Mouse (Mus musculus) hindbrain, embryonic 16.5 days (tissue): ENCODE measurements at regions not wholly inside any gene's neighbourhood (a gene's known extent, or its start where the extent isn't known, plus 50 kb on each side); places are given as distances from the start of the nearest gene placed in this dataset.
A peak's percentile ranks its signal among the peaks of the same experiment; 100 is the strongest.

Experiments
- ATAC-seq: fragments of 200-750 bp; cut with Nextera tagmentation; 2 replicates; pipeline ENCODE4 v1.8.0; 2017; ENCODE audit warnings: moderate TSS enrichment, moderate library complexity
- H3K27ac ChIP-seq: fragments of 300-500 bp; sonication (generic); 2 replicates; pipeline ENCODE4 v1.5.1; 2014; ENCODE audit warnings: low read depth, mild to moderate bottlenecking, control low read depth, low read length, moderate library complexity
- H3K27me3 ChIP-seq: fragments of 300-500 bp; sonication (generic); replicated peaks from 2 replicates; pipeline ENCODE4 v1.6.1; 2014; ENCODE audit warnings: low read length; ENCODE audit not compliant: control insufficient read depth, insufficient read depth
- H3K36me3 ChIP-seq: fragments of 300-500 bp; sonication (generic); 2 replicates; pipeline ENCODE4 v1.6.1; 2014; ENCODE audit warnings: mild to moderate bottlenecking, low read length, moderate library complexity, mixed read lengths; ENCODE audit not compliant: control insufficient read depth, insufficient read depth
- H3K4me1 ChIP-seq: fragments of 300-500 bp; sonication (generic); 2 replicates; pipeline ENCODE4 v1.6.1; 2014; ENCODE audit warnings: low read depth, low read length; ENCODE audit not compliant: control insufficient read depth, insufficient read depth
- H3K4me2 ChIP-seq: fragments of 300-500 bp; sonication (generic); 2 replicates; pipeline ENCODE4 v1.6.1; 2014; ENCODE audit warnings: mild to moderate bottlenecking, low read length, control low read depth, moderate library complexity
- H3K4me3 ChIP-seq: fragments of 300-500 bp; sonication (generic); 2 replicates; pipeline ENCODE4 v1.5.1; 2014; ENCODE audit warnings: mild to moderate bottlenecking, low read length, control low read depth, moderate library complexity
- H3K9ac ChIP-seq: fragments of 300-500 bp; sonication (generic); 2 replicates; pipeline ENCODE4 v1.6.1; 2014; ENCODE audit warnings: low read depth, mild to moderate bottlenecking, control low read depth, low read length, moderate library complexity
- H3K9me3 ChIP-seq: fragments of 300-500 bp; sonication (generic); 2 replicates; pipeline ENCODE4 v1.6.1; 2014; ENCODE audit warnings: mild to moderate bottlenecking, low read length, moderate library complexity; ENCODE audit not compliant: control insufficient read depth
- WGBS: fragments of 180-500 bp; shearing (Covaris S2); extraction: QIAGEN DNeasy Blood & Tissue Kit; methylation state at CpG from one replicate; pipeline ENCODE4 v1.1.7; 2014; 5-methylcytosine and 5-hydroxymethylcytosine counted together

DNA sequence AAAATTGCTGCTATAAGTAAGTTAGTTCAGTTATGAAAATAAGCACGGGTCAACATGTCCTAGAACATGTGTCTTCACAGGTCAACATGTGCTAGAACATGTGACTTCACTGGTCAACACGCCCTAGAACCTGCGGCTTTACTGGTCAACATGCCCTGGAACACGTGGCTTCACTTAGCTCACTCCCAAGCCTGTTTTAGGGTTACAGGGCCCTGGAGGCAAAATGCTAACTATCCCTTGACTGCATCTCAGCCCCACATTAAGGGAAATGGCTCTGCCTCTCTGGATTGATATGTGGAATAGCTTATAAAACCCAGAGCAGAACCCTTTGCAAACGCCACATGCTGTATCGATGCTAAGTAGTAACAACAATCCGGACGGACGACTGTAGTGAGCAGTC, 67.8 kb downstream of the Nkx6-1 start:
- H3K4me1 ChIP-seq: no peaks in the 10 kb centered on the region
- no peak overlapping the region for H3K4me2 ChIP-seq
- ATAC-seq: no peak
- H3K4me3 ChIP-seq: no peak overlapping the region
- H3K27me3 ChIP-seq: peaks cover 10% of the 10 kb centered on the region
- no peak overlapping the region for H3K27ac ChIP-seq
- no peaks in the 10 kb centered on the region for H3K36me3 ChIP-seq
- WGBS: 94% methylated on average over 9 of the region's 9 CpGs
- no peak overlapping the region for H3K9ac ChIP-seq
- no peaks in the 10 kb centered on the region for H3K9me3 ChIP-seq

GRCm38 (mm10) chr5:101591236-101591635, 73.6 kb downstream of the Nkx6-1 start:
- Histone ChIP-seq H3K4me1 (peaks cover 5% of the 10 kb centered on the region; the same call in 1 of the 2 replicates), H3K36me3 (no peaks in the 10 kb centered on the region), H3K4me2 (no peak overlapping the region), H3K27me3 (peaks cover 10% of the 10 kb centered on the region; the same call in 1 of the 2 replicates), H3K9me3 (no peaks in the 10 kb centered on the region), H3K27ac (no peak overlapping the region), H3K9ac (no peak overlapping the region), H3K4me3 (no peak overlapping the region)
- 49% methylated on average over 5 of the region's 5 CpGs for WGBS
- ATAC-seq: no peak

GRCm38 (mm10) chr5:101590341-101591124, 74.3 kb downstream of the Nkx6-1 start:
- no peaks in the 10 kb centered on the region for H3K36me3 ChIP-seq
- H3K9ac ChIP-seq: no peak overlapping the region
- no peak overlapping the region for H3K4me3 ChIP-seq
- no peak for ATAC-seq
- peaks cover 10% of the 10 kb centered on the region; the same call in 1 of the 2 replicates for H3K27me3 ChIP-seq
- no peak overlapping the region for H3K4me2 ChIP-seq
- H3K27ac ChIP-seq: no peak overlapping the region
- 14% methylated on average over 13 of the region's 13 CpGs for WGBS
- H3K9me3 ChIP-seq: no peaks in the 10 kb centered on the region
- peaks cover 5% of the 10 kb centered on the region; the same call in 1 of the 2 replicates for H3K4me1 ChIP-seq

GRCm38 (mm10) chr5:101572966-101573365, 91.8 kb downstream of the Nkx6-1 start:
- no peak overlapping the region for H3K4me3 ChIP-seq
- no peaks in the 10 kb centered on the region for H3K9me3 ChIP-seq
- 60% methylated on average over 15 of the region's 15 CpGs for WGBS
- no peak overlapping the region for H3K4me2 ChIP-seq
- H3K4me1 ChIP-seq: no peaks in the 10 kb centered on the region; the same call in 1 of the 2 replicates
- no peak overlapping the region for H3K9ac ChIP-seq
- H3K36me3 ChIP-seq: no peaks in the 10 kb centered on the region
- H3K27me3 ChIP-seq: peaks cover 14% of the 10 kb centered on the region
- H3K27ac ChIP-seq: no peak overlapping the region
- ATAC-seq: no peak

DNA sequence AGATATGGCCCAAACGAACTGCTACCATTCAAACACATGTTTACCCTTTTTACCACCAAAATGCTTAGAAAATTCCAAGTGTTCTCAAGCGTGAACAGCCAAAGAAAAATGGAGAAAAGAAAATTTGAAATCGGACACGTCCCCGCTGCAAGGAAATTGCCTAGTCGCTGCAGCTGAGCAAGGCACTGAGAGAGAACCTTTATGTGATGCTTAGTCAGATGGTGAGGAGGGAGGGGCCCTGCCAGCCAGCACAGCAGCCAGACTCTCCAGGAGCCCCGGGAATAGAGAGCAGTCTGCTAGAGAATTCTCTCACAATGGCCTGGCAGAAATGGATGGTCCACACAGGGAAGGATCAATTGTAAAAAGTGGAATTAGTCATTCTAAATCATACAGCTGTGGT, 99.0 kb downstream of the Nkx6-1 start:
- peak; percentile 84 for ATAC-seq
- Histone ChIP-seq H3K4me2 (no peak overlapping the region), H3K36me3 (no peaks in the 10 kb centered on the region), H3K4me3 (no peak overlapping the region), H3K9ac (no peak overlapping the region), H3K4me1 (0 out of 2 replicates have a peak, but pooled peaks cover 4% of the 10 kb centered on the region), H3K9me3 (no peaks in the 10 kb centered on the region), H3K27ac (no peak overlapping the region), H3K27me3 (peaks cover 15% of the 10 kb centered on the region)
- WGBS: 17% methylated on average over 7 of the region's 7 CpGs

DNA sequence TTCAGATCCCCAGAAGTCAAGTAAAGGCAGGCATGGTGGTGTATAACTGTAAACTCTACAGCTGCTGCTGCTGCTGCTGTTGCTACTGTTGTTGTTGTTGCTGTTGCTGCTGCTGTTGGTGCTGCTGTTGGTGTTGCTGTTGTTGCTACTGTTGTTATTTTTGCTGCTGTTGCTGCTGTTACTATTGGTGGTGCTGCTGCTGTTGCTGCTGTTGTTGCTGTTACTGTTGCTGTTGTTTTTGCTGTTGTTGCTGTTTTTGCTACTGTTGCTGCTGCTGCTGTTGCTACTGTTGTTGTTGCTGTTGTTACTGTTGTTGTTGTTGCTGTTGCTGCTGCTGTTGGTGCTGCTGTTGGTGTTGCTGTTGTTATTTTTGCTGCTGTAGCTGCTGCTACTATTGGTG, 104.4 kb downstream of the Nkx6-1 start:
- Histone ChIP-seq H3K27me3 (peaks cover 8% of the 10 kb centered on the region), H3K4me1 (no peaks in the 10 kb centered on the region)
- ATAC-seq: no peak

GRCm38 (mm10) chr5:101558279-101558987, 106.4 kb downstream of the Nkx6-1 start:
- WGBS: 62% methylated on average over 13 of the region's 13 CpGs
- Histone ChIP-seq H3K4me1 (no peaks in the 10 kb centered on the region), H3K27ac (no peak overlapping the region), H3K9ac (no peak overlapping the region), H3K9me3 (no peaks in the 10 kb centered on the region), H3K27me3 (peaks cover 5% of the 10 kb centered on the region; the same call in 1 of the 2 replicates), H3K4me2 (no peak overlapping the region), H3K4me3 (no peak overlapping the region), H3K36me3 (no peaks in the 10 kb centered on the region)
- ATAC-seq: peak; percentile 74

More for the DNA sequence above, 104.4 kb downstream of the Nkx6-1 start:
- Histone ChIP-seq H3K4me3 (no peak overlapping the region), H3K36me3 (no peaks in the 10 kb centered on the region), H3K9ac (no peak overlapping the region), H3K27ac (no peak overlapping the region), H3K9me3 (no peaks in the 10 kb centered on the region), H3K4me2 (no peak overlapping the region)

DNA sequence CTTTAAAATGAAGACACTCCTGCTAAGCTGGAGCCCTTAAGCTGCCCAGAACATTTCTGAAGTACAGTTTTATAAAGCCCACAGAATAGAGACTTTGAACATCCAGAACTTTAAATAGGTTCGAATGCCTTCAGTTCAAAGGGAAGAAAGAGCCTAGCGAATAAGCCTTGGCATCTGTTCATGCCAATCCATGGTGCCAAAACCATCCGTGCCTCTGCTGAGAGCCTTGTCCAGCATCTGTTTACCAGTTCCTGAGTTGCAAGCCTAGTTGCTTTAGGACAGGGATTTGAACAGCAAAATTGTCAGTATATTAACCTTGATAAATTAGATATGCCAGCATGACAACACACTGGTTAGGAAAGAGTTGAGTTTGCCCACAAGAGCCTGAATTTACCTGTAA, 107.6 kb downstream of the Nkx6-1 start:
- no peak for ATAC-seq
- no peaks in the 10 kb centered on the region for H3K9me3 ChIP-seq
- H3K27ac ChIP-seq: no peak overlapping the region
- H3K27me3 ChIP-seq: peaks cover 5% of the 10 kb centered on the region
- no peak overlapping the region for H3K4me3 ChIP-seq
- no peaks in the 10 kb centered on the region for H3K4me1 ChIP-seq
- no peaks in the 10 kb centered on the region for H3K36me3 ChIP-seq
- no peak overlapping the region for H3K9ac ChIP-seq
- WGBS: 73% methylated on average over 3 of the region's 3 CpGs
- H3K4me2 ChIP-seq: no peak overlapping the region

GRCm38 (mm10) chr5:101543326-101543725, 121.5 kb downstream of the Nkx6-1 start:
- H3K9me3 ChIP-seq: no peaks in the 10 kb centered on the region
- H3K9ac ChIP-seq: no peak overlapping the region
- WGBS: 10% methylated on average over 13 of the region's 13 CpGs
- ATAC-seq: no peak
- peaks cover 79% of the 10 kb centered on the region for H3K27me3 ChIP-seq
- peaks cover 1% of the 10 kb centered on the region; the same call in 1 of the 2 replicates for H3K4me1 ChIP-seq
- H3K4me2 ChIP-seq: no peak overlapping the region
- no peaks in the 10 kb centered on the region for H3K36me3 ChIP-seq
- H3K27ac ChIP-seq: no peak overlapping the region
- no peak overlapping the region for H3K4me3 ChIP-seq
